Mouse (Mus musculus) lung, postnatal 0 days (tissue): ENCODE data around the gene Phf23. TPM values are rescaled to one million over a fixed set of nuclear protein-coding genes. Genes with fewer than 3 reads are reported as not detected.
"Not testable (repeated sequence)": the region's sequence is repeated elsewhere in the genome, so short reads cannot be mapped to it uniquely, and the experiment has no call there.

Experiments
- ATAC-seq: fragments of 200-750 bp; cut with Nextera tagmentation; 2 replicates; pipeline ENCODE4 v1.8.0; 2017; ENCODE audit warnings: moderate library complexity
- DNase-seq: peaks from one replicate; pipeline ENCODE4 v3.0.0-alpha.2; 2016; ENCODE audit warnings: low spot score
- H3K27ac ChIP-seq: fragments of 300-500 bp; sonication (generic); 2 replicates; pipeline ENCODE4 v1.5.1; 2014; ENCODE audit warnings: antibody characterized with exemption, mild to moderate bottlenecking, low read length, mixed read lengths
- H3K27me3 ChIP-seq: fragments of 300-500 bp; sonication (generic); replicated peaks from 2 replicates; pipeline ENCODE4 v1.6.1; 2014; ENCODE audit warnings: low read length, mixed read lengths; ENCODE audit not compliant: insufficient read depth
- H3K36me3 ChIP-seq: fragments of 300-500 bp; sonication (generic); 2 replicates; pipeline ENCODE4 v1.6.1; 2014; ENCODE audit warnings: low read length, mixed read lengths; ENCODE audit not compliant: insufficient read depth
- H3K4me1 ChIP-seq: fragments of 300-500 bp; sonication (generic); 2 replicates; pipeline ENCODE4 v1.6.1; 2014; ENCODE audit warnings: antibody characterized with exemption, low read depth, low read length, mixed read lengths; ENCODE audit not compliant: insufficient read depth
- H3K4me2 ChIP-seq: fragments of 300-500 bp; sonication (generic); replicated peaks from 2 replicates; pipeline ENCODE4 v1.6.1; 2014; ENCODE audit warnings: low read depth, mild to moderate bottlenecking, low read length, moderate library complexity, mixed read lengths
- H3K4me3 ChIP-seq: fragments of 300-500 bp; sonication (generic); 2 replicates; pipeline ENCODE4 v1.5.1; 2014; ENCODE audit warnings: low read depth, low read length
- H3K9ac ChIP-seq: fragments of 300-500 bp; sonication (generic); replicated peaks from 2 replicates; pipeline ENCODE4 v1.6.1; 2014; ENCODE audit warnings: low read depth, mild to moderate bottlenecking
- H3K9me3 ChIP-seq: fragments of 300-500 bp; sonication (generic); 2 replicates; pipeline ENCODE4 v1.6.1; 2016; ENCODE audit warnings: low read length, mixed read lengths
- CTCF ChIP-seq: IDR thresholded peaks from 2 replicates; pipeline ENCODE4 v1.5.1; 2016; ENCODE audit warnings: antibody characterized with exemption, mild to moderate bottlenecking
- EP300 ChIP-seq: IDR thresholded peaks from 2 replicates; pipeline ENCODE4 v1.6.1; 2016; ENCODE audit warnings: antibody characterized with exemption, mild to moderate bottlenecking, control low read depth
- WGBS: fragments of 180-500 bp; shearing (Covaris S2); extraction: QIAGEN DNeasy Blood & Tissue Kit; methylation state at CpG from one replicate; pipeline ENCODE4 v1.1.7; 2014; 5-methylcytosine and 5-hydroxymethylcytosine counted together
- polyA plus RNA-seq: library from polyadenylated mRNA; unstranded; fragments of >200 nt; fragmentation: Nextera tagmentation; extraction: Ambion mirVana; gene quantifications from 2 replicates; pipeline ENCODE4 v1.2.1, GENCODE M21; 2015

Phf23 gene
- polyA plus RNA-seq, 1 experiment from 2014 or later, result 57.5 TPM

- 64% methylated on average over 6 of the region's 6 CpGs for WGBS
- DNase-seq, result no peak
- H3K36me3 ChIP-seq, result peaks cover 18% of the 10 kb centered on the region
- H3K27ac ChIP-seq, result no peak overlapping the region
- no peak overlapping the region for H3K9ac ChIP-seq
- no peak for TF ChIP-seq CTCF
- TF ChIP-seq EP300, result no peak; the same call in 1 of the 2 replicates
- H3K4me3 ChIP-seq, result no peak overlapping the region; the same call in 1 of the 2 replicates
- no peaks in the 10 kb centered on the region for H3K9me3 ChIP-seq
- no peak for ATAC-seq
- H3K4me1 ChIP-seq, result peaks cover 7% of the 10 kb centered on the region
- H3K27me3 ChIP-seq, result no peaks in the 10 kb centered on the region
- H3K4me2 ChIP-seq, result peak overlapping the region; percentile 84
These were observed 20.1 kb downstream of the Phf23 start for GRCm38 (mm10) chr11:70015677-70016076.

- H3K9ac ChIP-seq, ATAC-seq, DNase-seq, H3K4me2 ChIP-seq, H3K9me3 ChIP-seq, H3K27ac ChIP-seq, H3K27me3 ChIP-seq, H3K4me3 ChIP-seq: not testable (repeated sequence)
- peaks cover 13% of the 10 kb centered on the region for H3K36me3 ChIP-seq
- peaks cover 12% of the 10 kb centered on the region for H3K4me1 ChIP-seq
- 65% methylated on average over 2 of the region's 2 CpGs for WGBS
These were observed 20.6 kb downstream of the Phf23 start for GRCm38 (mm10) chr11:70016177-70016576.

GRCm38 (mm10) chr11:70016669-70017068 lies 21.1 kb downstream of the Phf23 start, which contains the start of gene Dlg4:
Gene Dlg4 (plus strand): TSS chr11:70016942.
- DNase-seq, result no peak
- TF ChIP-seq CTCF (no peak), EP300 (no peak)
- peaks cover 8% of the 10 kb centered on the region; the same call in 1 of the 2 replicates for H3K36me3 ChIP-seq
- peaks cover 13% of the 10 kb centered on the region for H3K4me1 ChIP-seq
- H3K4me2 ChIP-seq, result peak within 1 kb of the TSS; percentile 70
- WGBS, result 64% methylated on average over 3 of the region's 3 CpGs
- no peak within 1 kb of the TSS for H3K9ac ChIP-seq
- no peaks in the 10 kb centered on the region for H3K27me3 ChIP-seq
- no peak for ATAC-seq
- no peaks in the 10 kb centered on the region for H3K9me3 ChIP-seq
- H3K27ac ChIP-seq, result no peak within 1 kb of the TSS
- H3K4me3 ChIP-seq, result no peak within 1 kb of the TSS

GRCm38 (mm10) chr11:70017199-70017767 lies 21.7 kb downstream of the Phf23 start:
- Histone ChIP-seq H3K27me3 (no peaks in the 10 kb centered on the region), H3K9me3 (no peaks in the 10 kb centered on the region), H3K36me3 (0 out of 2 replicates have a peak, but pooled peaks cover 2% of the 10 kb centered on the region), H3K4me3 (no peak overlapping the region), H3K4me2 (no peak overlapping the region), H3K27ac (no peak overlapping the region), H3K9ac (no peak overlapping the region), H3K4me1 (peaks cover 13% of the 10 kb centered on the region)
- ATAC-seq (no peak), DNase-seq (no peak)
- 44% methylated on average over 7 of the region's 7 CpGs for WGBS
- TF ChIP-seq CTCF (no peak), EP300 (no peak)

- Histone ChIP-seq H3K27me3 (no peaks in the 10 kb centered on the region), H3K36me3 (no peaks in the 10 kb centered on the region), H3K4me3 (peak overlapping the region; percentile 44), H3K27ac (peak overlapping the region; percentile 57), H3K4me1 (peaks cover 13% of the 10 kb centered on the region), H3K4me2 (peak overlapping the region; percentile 70), H3K9ac (peak overlapping the region; percentile 54; the same call in 1 of the 2 replicates), H3K9me3 (no peaks in the 10 kb centered on the region)
- peak; percentile 76 for DNase-seq
- WGBS, result 5% methylated on average over 20 of the region's 25 CpGs
- TF ChIP-seq CTCF, result no peak
- TF ChIP-seq EP300, result no peak
- no peak for ATAC-seq
These were observed 22.8 kb downstream of the Phf23 start for GRCm38 (mm10) chr11:70018131-70018990.

GRCm38 (mm10) chr11:70019495-70020021 lies 24.0 kb downstream of the Phf23 start:
- Histone ChIP-seq H3K4me3 (no peak overlapping the region), H3K27ac (no peak overlapping the region), H3K4me1 (peaks cover 10% of the 10 kb centered on the region), H3K27me3 (no peaks in the 10 kb centered on the region), H3K9me3 (no peaks in the 10 kb centered on the region), H3K4me2 (peak overlapping the region; percentile 70; the same call in 1 of the 2 replicates), H3K9ac (no peak overlapping the region), H3K36me3 (no peaks in the 10 kb centered on the region)
- DNase-seq, result no peak
- 17% methylated on average over 2 of the region's 2 CpGs for WGBS
- ATAC-seq, result no peak
- TF ChIP-seq EP300 (no peak), CTCF (no peak)
